Mouse (Mus musculus): ENCODE data around the gene Hdgf.

DNA sequence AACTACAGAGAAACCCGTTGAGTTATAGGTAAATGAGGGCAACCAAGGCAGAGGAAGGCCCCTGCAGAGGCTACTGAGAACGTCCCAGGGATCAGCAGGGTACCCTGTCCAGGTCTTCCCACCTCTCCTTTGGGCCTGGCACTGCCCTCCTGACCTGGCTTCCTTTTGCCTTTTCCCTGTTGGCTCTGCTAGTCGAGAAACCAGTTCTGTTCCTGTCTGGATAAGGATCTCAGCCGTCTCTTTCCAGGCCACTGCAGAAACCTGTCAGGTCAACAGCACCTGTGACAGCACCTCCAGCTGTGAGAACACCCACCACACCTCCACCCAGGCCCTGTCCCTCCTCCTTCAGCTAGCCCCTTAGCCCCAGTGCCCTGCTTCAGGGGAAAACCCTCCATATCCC is 52.4 kb downstream of the Hdgf start:
- TF ChIP-seq POLR2A (IDR thresholded peaks at IDR 0.05; ENCODE audit: borderline replicate concordance, extremely low read depth, low read depth, low read length) = no peak
- TF ChIP-seq CTCF (IDR thresholded peaks at IDR 0.05; ENCODE audit: insufficient read depth, low read length) = no peak
